Mouse (Mus musculus) gastrocnemius, postnatal 14 days (tissue): ENCODE results near the gene Bcas2. TPM values are rescaled to one million over a fixed set of nuclear protein-coding genes. Genes with fewer than 3 reads are reported as not detected.
"Not testable (repeated sequence)": the region's sequence is repeated elsewhere in the genome, so short reads cannot be mapped to it uniquely, and the experiment has no call there.

Experiments
- DNase-seq: peaks from one replicate; pipeline ENCODE4 v3.0.0; 2021; ENCODE audit warnings: mixed read lengths
- intact Hi-C: fragments of 180-260 bp; cut with DNase I; formaldehyde crosslinking; loops from one replicate; pipeline ENCODE4 v1.15.1; 2025; ENCODE audit warnings: low total_unique reads
- total RNA-seq, 2 experiments: library from RNA; stranded (reverse); gene quantifications; 2 replicates each; pipeline ENCODE4 v1.2.3; 2021

Bcas2 gene
- total RNA-seq, 2 experiments from 2014 or later, result 40.3 to 47.4 TPM

- DNase-seq, result no peak
- intact Hi-C loops, result no loop called here
Measured at GRCm38 (mm10) chr3:103208237-103208636, 36.8 kb downstream of the Bcas2 start.

GRCm38 (mm10) chr3:103211101-103211500 lies 39.6 kb downstream of the Bcas2 start:
- no peak for DNase-seq
- intact Hi-C loops, result no loop called here

GRCm38 (mm10) chr3:103212142-103212541 lies 40.7 kb downstream of the Bcas2 start:
- no peak for DNase-seq
- intact Hi-C loops, result no loop called here

GRCm38 (mm10) chr3:103213537-103213936 lies 42.1 kb downstream of the Bcas2 start:
- intact Hi-C loops, result no loop called here
- no peak for DNase-seq

GRCm38 (mm10) chr3:103214593-103215285 lies 43.3 kb downstream of the Bcas2 start:
- intact Hi-C loops, result no loop called here
- DNase-seq, result no peak

- intact Hi-C loops, result not testable (repeated sequence)
Measured at GRCm38 (mm10) chr3:103215399-103215798, 43.9 kb downstream of the Bcas2 start.

GRCm38 (mm10) chr3:103221435-103221834 lies 50.0 kb downstream of the Bcas2 start:
- intact Hi-C loops, result no loop called here
- DNase-seq, result no peak

More at GRCm38 (mm10) chr3:103215399-103215798, 43.9 kb downstream of the Bcas2 start:
- DNase-seq, result not testable (repeated sequence)

GRCm38 (mm10) chr3:103223752-103224151 lies 52.3 kb downstream of the Bcas2 start:
- intact Hi-C loops, result no loop called here
- no peak for DNase-seq

GRCm38 (mm10) chr3:103224231-103224765 lies 52.8 kb downstream of the Bcas2 start:
- no peak for DNase-seq
- intact Hi-C loops, result no loop called here

- no peak for DNase-seq
- intact Hi-C loops, result no loop called here
Measured at GRCm38 (mm10) chr3:103227729-103228128, 56.3 kb downstream of the Bcas2 start.

Other genes starting within 250 kb of the Bcas2 start
- gene Sycp1, start 235.6 kb upstream of the Bcas2 start, total RNA-seq, result not detected
- gene Nr1h5, start 207.5 kb upstream of the Bcas2 start, total RNA-seq, result not detected
- 10 to 100 TPM; 62.7 to 67.9 TPM for gene Sike1, start 175.9 kb upstream of the Bcas2 start, total RNA-seq
- 100 to 1,000 TPM; 522 to 542 TPM for gene Csde1, start 151.2 kb upstream of the Bcas2 start, total RNA-seq
- gene Nras, start 113.4 kb upstream of the Bcas2 start, total RNA-seq, result 10 to 100 TPM; 58.9 to 69.4 TPM
- 100 to 1,000 TPM; 685 to 695 TPM for gene Ampd1, start 97.6 kb upstream of the Bcas2 start, total RNA-seq
- gene Dennd2c, start 69.1 kb upstream of the Bcas2 start, total RNA-seq, result 1 to 10 TPM; 2.9 to 4.7 TPM
- 10 to 100 TPM; 10.6 to 10.7 TPM for gene Trim33, start 107.6 kb downstream of the Bcas2 start, total RNA-seq